Mouse (Mus musculus): Measurements from ENCODE around the gene Ubr3. TPM values are rescaled to one million over a fixed set of nuclear protein-coding genes. Genes with fewer than 3 reads are reported as not detected.
"Not testable (repeated sequence)": the region's sequence is repeated elsewhere in the genome, so short reads cannot be mapped to it uniquely, and the experiment has no call there.

The Ubr3 gene
- polyA plus RNA-seq, 1 experiment from 2014 or later, result 10.0 TPM

- not testable (repeated sequence) for ATAC-seq (ENCODE audit: extremely low read depth, insufficient number of reproducible peaks, low FRiP score, low TSS enrichment); H3K27me3 ChIP-seq (replicated peaks); H3K9ac ChIP-seq; H3K4me1 ChIP-seq; H3K4me2 ChIP-seq; H3K9me3 ChIP-seq; H3K4me3 ChIP-seq; H3K27ac ChIP-seq (replicated peaks)
- 83% methylated on average over 3 of the region's 3 CpGs for WGBS
- peaks cover 69% of the 10 kb centered on the region for H3K36me3 ChIP-seq
These were observed 97.2 kb downstream of the Ubr3 start for GRCm38 (mm10) chr2:69994082-69994736.

- 65% methylated on average over 2 of the region's 2 CpGs for WGBS
- no peaks in the 10 kb centered on the region for H3K9me3 ChIP-seq
These were observed 97.7 kb downstream of the Ubr3 start for GRCm38 (mm10) chr2:69994779-69995178.

GRCm38 (mm10) chr2:69999097-69999770 lies 102.2 kb downstream of the Ubr3 start:
- no peak overlapping the region for H3K4me3 ChIP-seq
- H3K9me3 ChIP-seq, result no peaks in the 10 kb centered on the region
- H3K9ac ChIP-seq, result no peak overlapping the region
- H3K36me3 ChIP-seq, result peaks cover 61% of the 10 kb centered on the region
- H3K27me3 ChIP-seq (replicated peaks), result no peaks in the 10 kb centered on the region
- WGBS, result 72% methylated on average over 7 of the region's 7 CpGs
- no peak overlapping the region for H3K27ac ChIP-seq (replicated peaks)
- H3K4me1 ChIP-seq, result peaks cover 4% of the 10 kb centered on the region; the same call in 1 of the 2 replicates
- ATAC-seq (ENCODE audit: extremely low read depth, insufficient number of reproducible peaks, low FRiP score, low TSS enrichment), result peak; percentile 63; the same call in 1 of the 2 replicates
- H3K4me2 ChIP-seq, result no peak overlapping the region

More at GRCm38 (mm10) chr2:69994779-69995178, 97.7 kb downstream of the Ubr3 start:
- no peak overlapping the region for H3K4me2 ChIP-seq
- no peak overlapping the region for H3K4me3 ChIP-seq
- no peak for ATAC-seq (ENCODE audit: extremely low read depth, insufficient number of reproducible peaks, low FRiP score, low TSS enrichment)
- no peaks in the 10 kb centered on the region for H3K27me3 ChIP-seq (replicated peaks)
- H3K36me3 ChIP-seq, result peaks cover 63% of the 10 kb centered on the region
- peaks cover 4% of the 10 kb centered on the region; the same call in 1 of the 2 replicates for H3K4me1 ChIP-seq
- no peak overlapping the region for H3K27ac ChIP-seq (replicated peaks)
- H3K9ac ChIP-seq, result no peak overlapping the region

GRCm38 (mm10) chr2:70000316-70000715 lies 103.3 kb downstream of the Ubr3 start:
- H3K4me3 ChIP-seq, result no peak overlapping the region
- no peaks in the 10 kb centered on the region for H3K27me3 ChIP-seq (replicated peaks)
- H3K4me2 ChIP-seq, result no peak overlapping the region
- 86% methylated on average over 6 of the region's 6 CpGs for WGBS
- peaks cover 59% of the 10 kb centered on the region for H3K36me3 ChIP-seq
- H3K27ac ChIP-seq (replicated peaks), result no peak overlapping the region
- H3K4me1 ChIP-seq, result peaks cover 4% of the 10 kb centered on the region; the same call in 1 of the 2 replicates
- H3K9ac ChIP-seq, result no peak overlapping the region
- no peaks in the 10 kb centered on the region for H3K9me3 ChIP-seq
- ATAC-seq (ENCODE audit: extremely low read depth, insufficient number of reproducible peaks, low FRiP score, low TSS enrichment), result no peak

- Histone ChIP-seq H3K9ac (no peak overlapping the region), H3K27me3 (replicated peaks) (no peaks in the 10 kb centered on the region), H3K9me3 (no peaks in the 10 kb centered on the region), H3K4me2 (no peak overlapping the region), H3K4me3 (no peak overlapping the region), H3K4me1 (no peaks in the 10 kb centered on the region), H3K27ac (replicated peaks) (no peak overlapping the region), H3K36me3 (peaks cover 65% of the 10 kb centered on the region)
- WGBS, result 89% methylated on average over 2 of the region's 2 CpGs
- no peak for ATAC-seq (ENCODE audit: extremely low read depth, insufficient number of reproducible peaks, low FRiP score, low TSS enrichment)
These were observed 109.4 kb downstream of the Ubr3 start for GRCm38 (mm10) chr2:70006492-70006891.

GRCm38 (mm10) chr2:70012941-70013340 lies 115.9 kb downstream of the Ubr3 start:
- Histone ChIP-seq H3K4me1 (peaks cover 8% of the 10 kb centered on the region), H3K4me3 (no peak overlapping the region), H3K4me2 (no peak overlapping the region), H3K9me3 (no peaks in the 10 kb centered on the region), H3K27me3 (replicated peaks) (no peaks in the 10 kb centered on the region), H3K36me3 (peaks cover 66% of the 10 kb centered on the region), H3K9ac (no peak overlapping the region), H3K27ac (replicated peaks) (no peak overlapping the region)
- ATAC-seq (ENCODE audit: extremely low read depth, insufficient number of reproducible peaks, low FRiP score, low TSS enrichment), result no peak
- WGBS, result 91% methylated on average over 8 of the region's 8 CpGs

- ATAC-seq (ENCODE audit: extremely low read depth, insufficient number of reproducible peaks, low FRiP score, low TSS enrichment), result no peak
- Histone ChIP-seq H3K4me3 (no peak overlapping the region), H3K4me2 (0 out of 2 replicates have a peak overlapping the region, but pooled peaks have one; percentile 18), H3K9ac (0 out of 2 replicates have a peak overlapping the region, but pooled peaks have one; percentile 12), H3K4me1 (peaks cover 13% of the 10 kb centered on the region), H3K27ac (replicated peaks) (peak overlapping the region; percentile 30), H3K9me3 (no peaks in the 10 kb centered on the region), H3K27me3 (replicated peaks) (no peaks in the 10 kb centered on the region), H3K36me3 (peaks cover 78% of the 10 kb centered on the region)
- 32% methylated on average over 6 of the region's 6 CpGs for WGBS
These were observed 121.2 kb downstream of the Ubr3 start for GRCm38 (mm10) chr2:70018236-70018635.

- 75% methylated on average over 2 of the region's 2 CpGs for WGBS
These were observed 127.4 kb downstream of the Ubr3 start for GRCm38 (mm10) chr2:70024454-70024853.

GRCm38 (mm10) chr2:70025711-70026110 lies 128.7 kb downstream of the Ubr3 start:
- H3K27me3 ChIP-seq (replicated peaks), result no peaks in the 10 kb centered on the region
- H3K4me1 ChIP-seq, result no peaks in the 10 kb centered on the region
- peaks cover 47% of the 10 kb centered on the region for H3K36me3 ChIP-seq
- no peak overlapping the region for H3K9ac ChIP-seq
- H3K27ac ChIP-seq (replicated peaks), result no peak overlapping the region
- WGBS, result 91% methylated on average over 5 of the region's 5 CpGs
- no peak overlapping the region for H3K4me2 ChIP-seq
- no peak for ATAC-seq (ENCODE audit: extremely low read depth, insufficient number of reproducible peaks, low FRiP score, low TSS enrichment)
- H3K9me3 ChIP-seq, result peaks cover 17% of the 10 kb centered on the region
- H3K4me3 ChIP-seq, result no peak overlapping the region

More at GRCm38 (mm10) chr2:70024454-70024853, 127.4 kb downstream of the Ubr3 start:
- Histone ChIP-seq H3K4me3 (no peak overlapping the region), H3K4me1 (no peaks in the 10 kb centered on the region), H3K27me3 (replicated peaks) (no peaks in the 10 kb centered on the region), H3K9ac (no peak overlapping the region), H3K36me3 (peaks cover 56% of the 10 kb centered on the region), H3K4me2 (no peak overlapping the region), H3K27ac (replicated peaks) (no peak overlapping the region), H3K9me3 (peaks cover 17% of the 10 kb centered on the region)
- no peak for ATAC-seq (ENCODE audit: extremely low read depth, insufficient number of reproducible peaks, low FRiP score, low TSS enrichment)

GRCm38 (mm10) chr2:70031472-70031871 lies 134.4 kb downstream of the Ubr3 start:
- no peak for ATAC-seq (ENCODE audit: extremely low read depth, insufficient number of reproducible peaks, low FRiP score, low TSS enrichment)
- Histone ChIP-seq H3K9me3 (peaks cover 17% of the 10 kb centered on the region), H3K36me3 (peaks cover 6% of the 10 kb centered on the region), H3K9ac (no peak overlapping the region), H3K4me1 (no peaks in the 10 kb centered on the region), H3K27me3 (replicated peaks) (no peaks in the 10 kb centered on the region; the same call in none of the 2 replicates), H3K4me3 (no peak overlapping the region), H3K27ac (replicated peaks) (no peak overlapping the region), H3K4me2 (no peak overlapping the region)
- 78% methylated on average over 2 of the region's 2 CpGs for WGBS

GRCm38 (mm10) chr2:70034895-70035294 lies 137.8 kb downstream of the Ubr3 start:
- WGBS, result 81% methylated on average over 5 of the region's 5 CpGs
- ATAC-seq (ENCODE audit: extremely low read depth, insufficient number of reproducible peaks, low FRiP score, low TSS enrichment), result no peak
- H3K4me2 ChIP-seq, result no peak overlapping the region
- no peaks in the 10 kb centered on the region; the same call in none of the 2 replicates for H3K27me3 ChIP-seq (replicated peaks)
- no peak overlapping the region for H3K4me3 ChIP-seq
- H3K27ac ChIP-seq (replicated peaks), result no peak overlapping the region
- no peaks in the 10 kb centered on the region for H3K4me1 ChIP-seq
- H3K9me3 ChIP-seq, result no peaks in the 10 kb centered on the region
- H3K9ac ChIP-seq, result no peak overlapping the region
- H3K36me3 ChIP-seq, result no peaks in the 10 kb centered on the region

Measured in heart, embryonic 13.5 days (tissue).